In genomic region chr1:34462766-34463165, GRCm38 (mm10) we compare ENCODE assay signal across 9 mouse cellular contexts. TPM values are rescaled to one million over a fixed set of nuclear protein-coding genes. Genes with fewer than 3 reads are reported as not detected.
DNase-seq lines count a peak whose midpoint lies in the region; ATAC-seq and TF ChIP-seq lines count a peak whose summit lies in the region.
"Had no signal": no experiment of that assay in that cellular context is flagged by ENCODE, and none has a peak within 500 bp of the region (broad histone marks: within the 10 kb centered on the region; RNA-seq: fewer than 3 reads in every experiment).

No protein-coding gene starts in this region.

- peak; percentile 52 for DNase-seq in ovary, postnatal 36 days (ENCODE audit: low spot score)
- DNase-seq in ovary, adult 18-20 months (ENCODE audit: low spot score): no peak
- peak; percentile 38 to 51 for DNase-seq in adrenal gland, adult 18-20 months (ENCODE audit: low spot score in 2 of 2)
- peak; percentile 72 for DNase-seq in embryo, embryonic 11 days
- peak; percentile 79 for DNase-seq in hindbrain, postnatal 0 days (ENCODE audit: low spot score)
- peak; percentile 85 for DNase-seq in liver, postnatal 0 days
- DNase-seq in retina, postnatal 7 days (ENCODE audit: low read depth, low spot score): peak; percentile 53

- H3K4me3 ChIP-seq in hindbrain, postnatal 0 days (ENCODE audit: low read length): no peak overlapping the region
- no peak overlapping the region for H3K4me3 ChIP-seq in liver, postnatal 0 days (ENCODE audit: low read depth, low read length)
- no peak overlapping the region for H3K4me3 ChIP-seq in intestine, embryonic 16.5 days (ENCODE audit: low read length)
- H3K4me3 ChIP-seq: heart, embryonic 13.5 days had no signal

- peak; percentile 75 for TF ChIP-seq CTCF in hindbrain, postnatal 0 days (IDR thresholded peaks at IDR 0.05; ENCODE audit: low read depth)
- TF ChIP-seq CTCF in liver, postnatal 0 days (IDR thresholded peaks at IDR 0.05; ENCODE audit: low read depth): peak; percentile 86

- H3K36me3 ChIP-seq in hindbrain, postnatal 0 days (ENCODE audit: insufficient read depth, low read length): no peaks in the 10 kb centered on the region
- no peaks in the 10 kb centered on the region for H3K36me3 ChIP-seq in liver, postnatal 0 days (replicated peaks; ENCODE audit: insufficient read depth, low read length)
- H3K36me3 ChIP-seq in intestine, embryonic 16.5 days (ENCODE audit: control insufficient read depth, insufficient read depth, low read length): no peaks in the 10 kb centered on the region
- H3K36me3 ChIP-seq: heart, embryonic 13.5 days had no signal

- no peak for TF ChIP-seq EP300 in liver, postnatal 0 days (IDR thresholded peaks at IDR 0.05; ENCODE audit: low read depth)

- H3K9me3 ChIP-seq in hindbrain, postnatal 0 days (ENCODE audit: low read length): no peaks in the 10 kb centered on the region
- H3K9me3 ChIP-seq in liver, postnatal 0 days (ENCODE audit: low read length): no peaks in the 10 kb centered on the region
- no peaks in the 10 kb centered on the region for H3K9me3 ChIP-seq in intestine, embryonic 16.5 days (ENCODE audit: control insufficient read depth, low read length)
- H3K9me3 ChIP-seq: heart, embryonic 13.5 days had no signal

- H3K4me1 ChIP-seq in hindbrain, postnatal 0 days (ENCODE audit: insufficient read depth, low read length): 0 out of 2 replicates have a peak, but pooled peaks cover 6% of the 10 kb centered on the region
- H3K4me1 ChIP-seq in liver, postnatal 0 days (ENCODE audit: insufficient read depth): peaks cover 17% of the 10 kb centered on the region
- peaks cover 5% of the 10 kb centered on the region for H3K4me1 ChIP-seq in intestine, embryonic 16.5 days (ENCODE audit: control insufficient read depth, insufficient read depth, low read length)

- 16% methylated on average over 7 of the region's 7 CpGs for WGBS in hindbrain, postnatal 0 days
- whole genome bisulfite sequencing in liver, postnatal 0 days (ENCODE audit: insufficient replicate concordance): 28% methylated on average over 6 of the region's 7 CpGs
- WGBS in intestine, embryonic 16.5 days: 17% methylated on average over 7 of the region's 7 CpGs

- no peaks in the 10 kb centered on the region; the same call in 1 of the 2 replicates for H3K27me3 ChIP-seq in hindbrain, postnatal 0 days (ENCODE audit: insufficient read depth, low read length)
- peaks cover 7% of the 10 kb centered on the region; the same call in 1 of the 2 replicates for H3K27me3 ChIP-seq in liver, postnatal 0 days (ENCODE audit: insufficient read depth, low read length)
- no peaks in the 10 kb centered on the region for H3K27me3 ChIP-seq in intestine, embryonic 16.5 days (replicated peaks; ENCODE audit: control insufficient read depth, insufficient read depth, low read length)

- no peak overlapping the region for H3K9ac ChIP-seq in hindbrain, postnatal 0 days (replicated peaks; ENCODE audit: low read length)
- H3K9ac ChIP-seq in liver, postnatal 0 days (replicated peaks): no peak overlapping the region
- H3K9ac ChIP-seq in intestine, embryonic 16.5 days (ENCODE audit: low read depth, low read length): no peak overlapping the region
- H3K9ac ChIP-seq: heart, embryonic 13.5 days had no signal

- ATAC-seq in hindbrain, postnatal 0 days: peak; percentile 55; the same call in 1 of the 2 replicates
- peak; percentile 40 for ATAC-seq in liver, postnatal 0 days
- ATAC-seq in intestine, embryonic 16.5 days: no peak

- H3K4me2 ChIP-seq in hindbrain, postnatal 0 days (ENCODE audit: low read depth, low read length): no peak overlapping the region
- no peak overlapping the region for H3K4me2 ChIP-seq in liver, postnatal 0 days (ENCODE audit: low read depth, low read length)
- H3K4me2 ChIP-seq in intestine, embryonic 16.5 days (ENCODE audit: low read depth, low read length): no peak overlapping the region
- H3K4me2 ChIP-seq: heart, embryonic 13.5 days had no signal

- no peak overlapping the region for H3K27ac ChIP-seq in hindbrain, postnatal 0 days
- H3K27ac ChIP-seq in liver, postnatal 0 days (ENCODE audit: low read depth): no peak overlapping the region
- H3K27ac ChIP-seq in intestine, embryonic 16.5 days (ENCODE audit: low read length): no peak overlapping the region
- H3K27ac ChIP-seq: heart, embryonic 13.5 days had no signal

RNA-seq across cellular contexts. Expression of gene Ptpn18, which starts 3.2 kb away (rescaled TPM):
- 1 to 10 TPM; 3.1 to 8.9 TPM for total RNA-seq in adrenal gland, adult 18-20 months (2021)
- 0.25 and 0.63 TPM in 2 replicates for total RNA-seq in hindbrain, postnatal 0 days (2014; rRNA removed)
- polyA plus RNA-seq in hindbrain, postnatal 0 days (2015; fragmentation: Nextera tagmentation; extraction: Ambion mirVana): 6.7 and 6.9 TPM in 2 replicates
- 28.2 and 32.1 TPM in 2 replicates for polyA plus RNA-seq in liver, postnatal 0 days (2015; fragmentation: Nextera tagmentation; extraction: Ambion mirVana)
- 33.4 and 33.8 TPM in 2 replicates for polyA plus RNA-seq in intestine, embryonic 16.5 days (2015; fragmentation: Nextera tagmentation; extraction: Ambion mirVana)

RNA-seq across cellular contexts. Expression of gene Imp4, which starts 23.1 kb away (rescaled TPM):
- total RNA-seq in adrenal gland, adult 18-20 months (2021): 10 to 100 TPM; 65.2 to 68.7 TPM
- total RNA-seq in hindbrain, postnatal 0 days (2014; rRNA removed): 21.5 and 30.7 TPM in 2 replicates
- 41.3 and 47.7 TPM in 2 replicates for polyA plus RNA-seq in hindbrain, postnatal 0 days (2015; fragmentation: Nextera tagmentation; extraction: Ambion mirVana)
- 37.6 and 41.6 TPM in 2 replicates for polyA plus RNA-seq in liver, postnatal 0 days (2015; fragmentation: Nextera tagmentation; extraction: Ambion mirVana)
- polyA plus RNA-seq in intestine, embryonic 16.5 days (2015; fragmentation: Nextera tagmentation; extraction: Ambion mirVana): 112 and 122 TPM in 2 replicates

RNA-seq across cellular contexts. Expression of gene Ccdc115, which starts 23.3 kb away (rescaled TPM):
- 10 to 100 TPM; 16.0 to 18.0 TPM for total RNA-seq in adrenal gland, adult 18-20 months (2021)
- 38.3 and 47.8 TPM in 2 replicates for total RNA-seq in hindbrain, postnatal 0 days (2014; rRNA removed)
- 51.7 and 52.0 TPM in 2 replicates for polyA plus RNA-seq in hindbrain, postnatal 0 days (2015; fragmentation: Nextera tagmentation; extraction: Ambion mirVana)
- 19.0 and 21.0 TPM in 2 replicates for polyA plus RNA-seq in liver, postnatal 0 days (2015; fragmentation: Nextera tagmentation; extraction: Ambion mirVana)
- 63.3 and 66.4 TPM in 2 replicates for polyA plus RNA-seq in intestine, embryonic 16.5 days (2015; fragmentation: Nextera tagmentation; extraction: Ambion mirVana)

RNA-seq across cellular contexts. Expression of gene Prss39, which starts 35.4 kb away (rescaled TPM):
- not detected for total RNA-seq in adrenal gland, adult 18-20 months (2021)
- total RNA-seq in hindbrain, postnatal 0 days (2014; rRNA removed): not detected in 2 replicates
- polyA plus RNA-seq in hindbrain, postnatal 0 days (2015; fragmentation: Nextera tagmentation; extraction: Ambion mirVana): not detected in 2 replicates
- not detected in 2 replicates for polyA plus RNA-seq in liver, postnatal 0 days (2015; fragmentation: Nextera tagmentation; extraction: Ambion mirVana)
- not detected in 2 replicates for polyA plus RNA-seq in intestine, embryonic 16.5 days (2015; fragmentation: Nextera tagmentation; extraction: Ambion mirVana)
- polyA plus RNA-seq: heart, embryonic 13.5 days had no signal
